Mouse (Mus musculus): Measurements from ENCODE around the gene Mov10. TPM values are rescaled to one million over a fixed set of nuclear protein-coding genes. Genes with fewer than 3 reads are reported as not detected.

Gene Mov10
- total and polyA plus RNA-seq, 3 experiments: 7.2 to 31.9 (median 18.4) TPM

DNA sequence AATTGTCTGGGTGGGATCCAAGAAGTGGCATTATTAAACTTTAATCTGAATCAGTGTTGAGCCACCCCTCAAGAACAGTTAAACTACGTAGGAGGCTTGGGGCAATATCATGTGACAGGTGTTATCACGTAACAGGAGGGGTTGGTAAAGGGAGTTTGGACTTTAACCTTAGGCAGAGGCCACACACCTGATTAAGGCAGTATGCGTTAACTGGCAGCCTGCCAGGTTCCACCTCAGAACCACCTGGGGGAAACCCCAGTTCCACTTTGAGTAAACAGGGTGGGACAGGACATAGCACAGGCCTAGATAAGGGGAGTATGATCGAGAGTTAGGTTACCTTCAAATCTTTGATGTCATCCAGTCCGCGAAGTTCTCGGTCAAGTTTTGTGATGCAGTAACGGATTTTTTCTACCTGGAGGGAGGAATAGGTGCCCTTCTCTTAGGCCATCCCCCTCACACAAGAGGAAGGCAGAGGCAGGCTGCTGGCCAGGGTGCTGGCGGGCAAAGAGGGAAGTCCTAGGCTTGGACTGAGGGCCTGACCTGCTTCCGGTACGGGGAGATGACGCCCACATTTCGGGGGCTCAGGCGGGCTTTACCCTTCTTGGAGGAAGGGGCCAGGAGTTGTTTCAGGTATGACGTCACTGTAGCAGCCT lies 21.8 kb downstream of the Mov10 start:
- Histone ChIP-seq H3K4me2 (ENCODE audit: insufficient read depth, low read depth, poor library complexity, severe bottlenecking) (no peak overlapping the region), H3K79me2 (replicated peaks; ENCODE audit: control insufficient read depth, extremely low read depth, insufficient read depth, poor library complexity, severe bottlenecking) (no peaks in the 10 kb centered on the region), H3K9ac (ENCODE audit: insufficient read depth, low read depth) (no peak overlapping the region), H3K9me3 (replicated peaks; ENCODE audit: low read length) (no peaks in the 10 kb centered on the region), H3K36me3 (replicated peaks in 1 of 2; ENCODE audit: control insufficient read depth in 1 of 2, insufficient read depth in 1 of 2, low read length in 1 of 2) (peaks cover 53 to 78% of the 10 kb centered on the region in 2 experiments), H3K4me3 (replicated peaks in 1 of 3; ENCODE audit: low read depth in 2 of 3, low read length in 2 of 3, poor library complexity in 1 of 3) (no peak overlapping the region), H3K27ac (ENCODE audit: insufficient read depth, low read depth) (no peak overlapping the region), H3K27me3 (replicated peaks) (no peaks in the 10 kb centered on the region), H3K4me1 (ENCODE audit: control insufficient read depth in 1 of 2, insufficient read depth in 2 of 2) (peaks cover 11 to 49% of the 10 kb centered on the region in 2 experiments)
- no peak for TF ChIP-seq USF1 (IDR thresholded peaks at IDR 0.05; ENCODE audit: low read depth, low read length)
- TF ChIP-seq IRF4 (IDR thresholded peaks at IDR 0.05; ENCODE audit: low read depth, low read length): peak; percentile 55; the same call in 1 of the 2 replicates
- no peak for DNase-seq (ENCODE audit: extremely low read depth)
- in situ Hi-C loops (cut with MboI; ENCODE audit: low pct_ligation_motif_present, low pct_unique_long_range_greater_than_20kb, low sequenced_read_pairs): no loop called here
- dilution Hi-C loops (cut with MboI; ENCODE audit: extremely low pct_ligation_motif_present, extremely low pct_unique_long_range_greater_than_20kb, low sequenced_read_pairs): no loop called here

DNA sequence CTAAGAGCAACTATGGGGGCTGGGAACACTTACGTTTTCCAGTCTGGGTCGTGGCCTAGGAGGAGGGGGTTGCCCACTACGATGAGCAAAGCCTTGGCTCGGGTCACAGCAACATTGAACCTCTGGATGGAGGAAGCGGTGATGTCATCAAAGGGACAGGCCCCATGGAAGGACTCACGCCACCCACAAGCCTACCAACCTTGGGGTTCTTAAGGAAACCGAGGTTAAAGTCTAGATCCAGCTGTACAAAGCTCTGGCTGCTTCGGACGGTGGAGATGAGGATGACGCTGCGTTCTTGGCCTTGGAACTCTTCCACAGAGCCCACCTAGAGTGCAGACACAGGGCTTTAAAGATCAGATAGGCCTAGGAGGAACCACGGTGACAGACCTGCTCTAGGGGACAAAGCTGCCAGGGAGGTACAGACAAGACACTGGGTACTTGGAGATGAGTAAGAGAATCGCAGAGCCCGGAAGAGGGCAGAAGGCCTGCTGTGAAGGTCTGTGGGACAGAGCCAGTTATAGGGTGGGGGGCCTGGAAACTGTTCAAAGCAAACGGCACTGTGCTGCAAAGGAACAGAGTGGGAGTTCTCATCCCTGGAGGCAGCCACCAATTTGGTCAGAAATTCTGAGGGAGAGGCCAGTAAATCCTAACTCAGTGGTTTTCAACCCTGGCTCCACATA lies 22.6 kb downstream of the Mov10 start:
- H3K4me3 ChIP-seq (replicated peaks in 1 of 3; ENCODE audit: low read depth in 2 of 3, low read length in 2 of 3, poor library complexity in 1 of 3): no peak overlapping the region
- H3K4me2 ChIP-seq (ENCODE audit: insufficient read depth, low read depth, poor library complexity, severe bottlenecking): no peak overlapping the region
- H3K27ac ChIP-seq (ENCODE audit: insufficient read depth, low read depth): 0 out of 2 replicates have a peak overlapping the region, but pooled peaks have one; percentile 1
- DNase-seq (ENCODE audit: extremely low read depth): no peak
- peaks cover 14 to 51% of the 10 kb centered on the region in 2 experiments for H3K4me1 ChIP-seq (ENCODE audit: control insufficient read depth in 1 of 2, insufficient read depth in 2 of 2)
- H3K36me3 ChIP-seq (replicated peaks in 1 of 2; ENCODE audit: control insufficient read depth in 1 of 2, insufficient read depth in 1 of 2, low read length in 1 of 2): peaks cover 46 to 78% of the 10 kb centered on the region in 2 experiments
- no peaks in the 10 kb centered on the region for H3K79me2 ChIP-seq (replicated peaks; ENCODE audit: control insufficient read depth, extremely low read depth, insufficient read depth, poor library complexity, severe bottlenecking)
- no peaks in the 10 kb centered on the region for H3K9me3 ChIP-seq (replicated peaks; ENCODE audit: low read length)
- H3K27me3 ChIP-seq (replicated peaks): no peaks in the 10 kb centered on the region
- TF ChIP-seq TCF12 (IDR thresholded peaks at IDR 0.05; ENCODE audit: low read depth, low read length) (no peak), SIN3A (IDR thresholded peaks at IDR 0.05; ENCODE audit: low read length) (no peak), JUN (IDR thresholded peaks at IDR 0.05; ENCODE audit: insufficient read depth, low read depth, low read length) (no peak), MAFK (IDR thresholded peaks at IDR 0.05; ENCODE audit: insufficient replicate concordance, low read length) (no peak), HCFC1 (IDR thresholded peaks at IDR 0.05; ENCODE audit: low read depth, low read length) (no peak), TBP (conservative IDR thresholded peaks at IDR 0.05; ENCODE audit: low read depth, low read length) (no peak), CTCF (conservative IDR thresholded peaks at IDR 0.05 in 1 of 2, IDR thresholded peaks at IDR 0.05 in 1 of 2; ENCODE audit: low read depth in 2 of 2, low read length in 2 of 2) (no peak), MAX (IDR thresholded peaks at IDR 0.05; ENCODE audit: low read length) (no peak), NELFE (IDR thresholded peaks at IDR 0.05; ENCODE audit: low read depth, low read length) (no peak), ZC3H11A (IDR thresholded peaks at IDR 0.05; ENCODE audit: low read depth, low read length) (no peak), MAZ (IDR thresholded peaks at IDR 0.05; ENCODE audit: low read depth, low read length) (no peak), POLR2AphosphoS2 (IDR thresholded peaks at IDR 0.05; ENCODE audit: low read depth, low read length) (no peak), CHD1 (IDR thresholded peaks at IDR 0.05; ENCODE audit: low read depth, low read length) (no peak), MYC (IDR thresholded peaks at IDR 0.05; ENCODE audit: low read depth, low read length) (no peak), PAX5 (IDR thresholded peaks at IDR 0.05; ENCODE audit: low read length) (no peak), GABPA (IDR thresholded peaks at IDR 0.05; ENCODE audit: insufficient replicate concordance, low read depth, low read length) (no peak), BHLHE40 (IDR thresholded peaks at IDR 0.05; ENCODE audit: low read depth, low read length) (no peak), RCOR1 (conservative IDR thresholded peaks at IDR 0.05; ENCODE audit: low read depth, low read length) (no peak), MXI1 (IDR thresholded peaks at IDR 0.05; ENCODE audit: low read depth, low read length) (no peak), UBTF (IDR thresholded peaks at IDR 0.05; ENCODE audit: low read depth, low read length) (no peak)
- dilution Hi-C loops (cut with MboI; ENCODE audit: extremely low pct_ligation_motif_present, extremely low pct_unique_long_range_greater_than_20kb, low sequenced_read_pairs) (no loop called here), in situ Hi-C loops (cut with MboI; ENCODE audit: low pct_ligation_motif_present, low pct_unique_long_range_greater_than_20kb, low sequenced_read_pairs) (no loop called here)
- H3K9ac ChIP-seq (ENCODE audit: insufficient read depth, low read depth): no peak overlapping the region
